Mouse (Mus musculus) embryo, embryonic 9.5 days (tissue): Measurements from ENCODE around the gene Psma6.
"Not testable (repeated sequence)": the region's sequence is repeated elsewhere in the genome, so short reads cannot be mapped to it uniquely, and the experiment has no call there.

Experiments
- DNase-seq: peaks from one replicate; pipeline ENCODE4 v3.0.0-alpha.2; 2017; ENCODE audit errors: extremely low spot score

The Psma6 gene

GRCm38 (mm10) chr12:55392733-55393577 is 8.9 kb downstream of the Psma6 start:
- no peak for DNase-seq

GRCm38 (mm10) chr12:55395601-55396000 is 11.6 kb downstream of the Psma6 start:
- not testable (repeated sequence) for DNase-seq

GRCm38 (mm10) chr12:55396536-55396935 is 12.5 kb downstream of the Psma6 start:
- no peak for DNase-seq

GRCm38 (mm10) chr12:55397544-55398239 is 13.7 kb downstream of the Psma6 start:
- no peak for DNase-seq

GRCm38 (mm10) chr12:55398240-55399127 is 14.5 kb downstream of the Psma6 start:
- peak; percentile 92 for DNase-seq

GRCm38 (mm10) chr12:55399128-55399677 is 15.2 kb downstream of the Psma6 start:
- DNase-seq = no peak

GRCm38 (mm10) chr12:55407888-55408287 is 23.9 kb downstream of the Psma6 start:
- DNase-seq = no peak

GRCm38 (mm10) chr12:55415255-55415654 is 31.2 kb downstream of the Psma6 start:
- DNase-seq = no peak

GRCm38 (mm10) chr12:55415762-55416161 is 31.7 kb downstream of the Psma6 start:
- no peak for DNase-seq

- no peak for DNase-seq
These were observed 36.2 kb downstream of the Psma6 start for GRCm38 (mm10) chr12:55420220-55420619.

GRCm38 (mm10) chr12:55422057-55422456 is 38.0 kb downstream of the Psma6 start:
- no peak for DNase-seq

GRCm38 (mm10) chr12:55426300-55426699 is 42.3 kb downstream of the Psma6 start:
- DNase-seq = no peak

GRCm38 (mm10) chr12:55429201-55429600 is 45.2 kb downstream of the Psma6 start:
- DNase-seq = no peak

- DNase-seq = no peak
These were observed 45.9 kb downstream of the Psma6 start for GRCm38 (mm10) chr12:55429956-55430355.

GRCm38 (mm10) chr12:55432284-55432919 is 48.4 kb downstream of the Psma6 start:
- no peak for DNase-seq

- no peak for DNase-seq
These were observed 48.9 kb downstream of the Psma6 start for GRCm38 (mm10) chr12:55432920-55433284.

GRCm38 (mm10) chr12:55433802-55434435 is 49.9 kb downstream of the Psma6 start:
- no peak for DNase-seq

GRCm38 (mm10) chr12:55435080-55435479 is 51.1 kb downstream of the Psma6 start:
- no peak for DNase-seq

- DNase-seq = no peak
These were observed 53.3 kb downstream of the Psma6 start for GRCm38 (mm10) chr12:55437122-55437826.

GRCm38 (mm10) chr12:55438058-55438457 is 54.0 kb downstream of the Psma6 start:
- DNase-seq = no peak
